Mouse (Mus musculus): ENCODE results near the gene Serpinb9g. TPM values are rescaled to one million over a fixed set of nuclear protein-coding genes. Genes with fewer than 3 reads are reported as not detected.
"Not testable (repeated sequence)": the region's sequence is repeated elsewhere in the genome, so short reads cannot be mapped to it uniquely, and the experiment has no call there.

Serpinb9g gene
- total RNA-seq (2021) = not detected

DNA sequence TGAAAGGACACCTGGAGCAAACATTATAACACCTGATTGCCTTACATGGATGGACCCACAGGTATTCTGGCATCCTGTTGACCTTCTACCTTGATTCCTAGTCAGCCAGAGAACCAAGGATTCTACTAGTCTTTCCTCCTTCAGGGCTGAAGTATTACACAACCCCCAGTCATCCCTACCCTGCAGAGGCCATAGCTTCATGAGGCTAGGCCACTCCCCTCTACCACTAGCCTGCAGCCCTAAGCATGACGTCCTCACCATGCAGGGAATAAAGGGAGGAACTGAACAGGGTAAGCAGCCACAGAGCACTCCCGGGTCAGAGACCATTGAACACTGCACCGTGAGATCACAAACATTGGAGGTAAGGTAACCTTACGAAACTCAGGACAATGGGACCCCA lies at the start of gene Serpinb9g:
Gene Serpinb9g (plus strand): TSS at position 301 of the 400 bp plus-strand sequence.
- DNase-seq; intact Hi-C loops (cut with DNase I): not testable (repeated sequence)

DNA sequence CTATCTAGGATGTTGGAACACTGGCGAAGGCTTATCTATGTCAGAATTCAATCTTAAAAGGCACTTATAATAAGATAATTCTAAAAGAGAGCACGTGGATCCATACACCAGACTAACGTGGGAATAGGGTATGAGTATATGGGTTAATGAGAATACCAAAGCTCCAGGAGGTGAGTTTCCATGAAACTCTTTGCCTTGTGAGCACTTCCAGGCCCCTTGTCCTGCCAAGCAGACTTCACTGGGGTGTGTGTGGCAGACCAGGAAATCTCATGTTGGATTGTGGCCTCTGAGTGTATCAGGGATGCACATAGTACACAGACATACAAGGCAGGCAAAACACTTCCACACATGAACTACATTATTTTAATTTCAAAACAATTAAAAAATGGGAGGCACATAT lies 718 bp upstream of the Serpinb9g start:
- intact Hi-C loops (cut with DNase I); DNase-seq: not testable (repeated sequence)

GRCm38 (mm10) chr13:33524629-33525028 lies 40.0 kb downstream of the Serpinb9g start:
- intact Hi-C loops (cut with DNase I) = no loop called here
- no peak for DNase-seq

GRCm38 (mm10) chr13:33532814-33533213 lies 48.2 kb downstream of the Serpinb9g start:
- intact Hi-C loops (cut with DNase I) = no loop called here
- DNase-seq = no peak

Other genes starting within 250 kb of the Serpinb9g start
- not detected for gene Serpinb9e, start 235.2 kb upstream of the Serpinb9g start, total RNA-seq (2021)
- not detected for gene Serpinb9f, start 160.7 kb upstream of the Serpinb9g start, total RNA-seq (2021)
- gene Gm11397, start 89.0 kb upstream of the Serpinb9g start, total RNA-seq (2021) = not detected
- gene Serpinb6d, start 176.6 kb downstream of the Serpinb9g start, total RNA-seq (2021) = not detected